Mouse (Mus musculus): ENCODE measurements around the gene Zfp109. TPM values are rescaled to one million over a fixed set of nuclear protein-coding genes. Genes with fewer than 3 reads are reported as not detected.
"Not testable (repeated sequence)": the region's sequence is repeated elsewhere in the genome, so short reads cannot be mapped to it uniquely, and the experiment has no call there.

Gene Zfp109
- total RNA-seq (2015; ENCODE audit: low replicate concordance) (not detected in 2 replicates), total RNA-seq (2017; ENCODE audit: low replicate concordance) (2.1 TPM in 1 of 2 replicates, not detected in the other)

DNA sequence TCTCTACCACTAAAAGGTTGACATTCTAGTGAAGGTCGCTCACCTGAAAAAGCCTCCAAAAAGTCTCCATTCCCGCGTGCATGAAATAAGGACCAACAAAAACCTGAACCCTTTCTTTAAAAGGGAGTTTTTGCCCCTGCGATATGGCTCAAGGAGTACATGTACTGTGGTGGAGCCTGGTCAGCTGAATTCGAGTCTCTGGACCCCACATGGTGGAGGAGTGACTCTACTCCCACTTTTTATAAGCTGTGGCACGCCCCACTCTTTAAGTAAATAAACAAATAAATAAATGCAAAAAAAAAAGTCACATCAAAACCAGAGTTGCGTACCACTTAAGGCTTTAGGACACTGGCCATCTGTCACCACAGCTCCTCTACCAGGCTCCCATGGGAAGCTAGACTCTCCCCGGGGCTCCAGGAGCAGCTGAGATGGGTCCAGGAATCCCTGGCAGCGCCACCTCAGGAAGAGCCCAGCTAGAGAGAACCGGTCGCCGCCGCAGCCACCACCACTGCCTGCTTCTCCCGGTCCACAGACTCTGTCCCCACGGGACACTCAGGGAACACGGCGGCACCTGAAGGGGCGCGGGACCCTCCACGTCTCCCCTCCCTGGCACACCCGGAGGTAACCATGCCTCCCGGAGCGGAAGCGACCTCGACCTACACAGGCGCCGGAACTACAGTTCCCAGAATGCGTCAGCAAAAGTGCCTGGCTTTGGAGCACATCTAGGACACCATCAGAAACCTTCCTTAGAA lies at the start of gene Zfp109:
Zfp109 (minus strand) TSS at position 521 of the 752 bp plus-strand sequence.
- no peak for ATAC-seq (replicated peaks; ENCODE audit: low FRiP score, poor library complexity, severe bottlenecking)

DNA sequence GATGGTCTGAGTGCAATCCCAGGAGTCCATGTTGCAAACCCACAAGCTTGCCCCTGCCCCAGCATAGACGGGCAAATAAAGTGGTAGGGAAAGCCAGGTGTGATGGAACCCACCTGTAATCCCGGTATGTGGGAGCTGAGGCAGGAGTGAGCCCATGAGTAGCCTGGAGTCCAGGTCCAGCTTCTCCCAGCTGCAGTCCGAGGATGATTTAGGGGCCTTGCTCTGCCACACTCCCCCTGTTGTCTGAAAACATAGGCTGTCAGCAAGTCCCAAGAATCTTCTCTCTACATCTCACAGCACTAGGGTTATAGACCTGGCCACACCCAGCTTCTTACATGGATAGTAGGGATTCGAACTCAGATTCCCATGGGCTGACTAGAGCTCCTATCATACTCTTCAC lies 49.6 kb upstream of the Zfp109 start:
- no peak for ATAC-seq (replicated peaks; ENCODE audit: low FRiP score, poor library complexity, severe bottlenecking)

- ATAC-seq (replicated peaks; ENCODE audit: low FRiP score, poor library complexity, severe bottlenecking): no peak; the same call in 1 of the 2 replicates
Measured at GRCm38 (mm10) chr7:24286090-24286489, 48.7 kb upstream of the Zfp109 start.

DNA sequence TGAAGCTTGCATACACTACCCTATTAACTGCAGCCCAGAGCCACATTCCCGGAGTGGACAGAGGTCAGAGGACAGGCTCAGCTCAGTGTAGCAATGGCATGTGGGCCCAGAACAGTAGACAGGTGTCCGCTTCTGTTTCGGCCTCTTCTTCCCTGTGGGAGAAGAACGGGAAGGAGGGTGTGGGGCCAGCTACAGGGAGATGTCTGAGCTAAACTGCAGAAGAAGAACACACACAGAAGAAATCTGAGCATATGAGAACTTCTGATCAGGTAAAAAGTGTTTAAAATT lies 43.4 kb upstream of the Zfp109 start:
- ATAC-seq (replicated peaks; ENCODE audit: low FRiP score, poor library complexity, severe bottlenecking): no peak

GRCm38 (mm10) chr7:24280031-24280857 lies 42.9 kb upstream of the Zfp109 start:
- ATAC-seq (replicated peaks; ENCODE audit: low FRiP score, poor library complexity, severe bottlenecking): no peak

DNA sequence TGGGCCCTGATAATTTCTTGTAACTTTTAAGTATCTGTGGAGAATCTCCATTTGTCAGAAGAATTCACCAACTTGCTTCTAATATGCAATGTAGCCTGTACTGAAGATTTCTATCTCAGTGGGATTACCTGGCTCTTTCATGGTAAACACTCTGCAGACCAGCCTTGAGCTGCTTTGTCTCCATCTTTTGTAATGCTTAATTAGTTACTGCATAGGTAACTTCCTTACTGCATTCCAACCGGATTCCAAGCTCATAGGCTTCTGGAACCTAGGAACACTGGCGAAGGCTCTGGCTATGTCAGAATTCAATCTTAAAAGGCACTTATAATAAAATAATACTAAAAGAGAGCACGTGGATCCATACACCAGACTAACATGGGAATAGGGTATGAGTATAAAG lies 41.4 kb upstream of the Zfp109 start:
- ATAC-seq (replicated peaks; ENCODE audit: low FRiP score, poor library complexity, severe bottlenecking): not testable (repeated sequence)

- ATAC-seq (replicated peaks; ENCODE audit: low FRiP score, poor library complexity, severe bottlenecking): no peak
Measured at GRCm38 (mm10) chr7:24274456-24274855, 37.1 kb upstream of the Zfp109 start.

DNA sequence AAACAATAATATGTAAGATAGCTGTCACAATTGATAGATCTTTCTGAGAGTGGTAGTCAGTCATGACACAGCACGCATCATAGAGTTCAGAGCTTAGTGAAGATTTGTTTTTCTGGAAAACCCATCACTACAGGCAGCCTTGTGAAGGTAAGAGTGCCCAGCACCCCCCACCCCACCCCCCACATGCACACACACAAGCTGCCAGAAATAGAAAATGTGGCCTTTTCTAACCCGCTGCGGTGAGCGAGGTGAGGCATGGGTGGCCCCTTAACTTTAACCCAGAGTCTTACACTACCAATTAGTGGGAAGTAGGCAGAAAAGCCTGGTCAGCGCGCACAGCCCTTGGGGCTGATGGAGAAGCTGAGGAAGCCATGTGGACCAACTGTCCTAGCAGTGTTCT lies 33.8 kb upstream of the Zfp109 start:
- no peak for ATAC-seq (replicated peaks; ENCODE audit: low FRiP score, poor library complexity, severe bottlenecking)

DNA sequence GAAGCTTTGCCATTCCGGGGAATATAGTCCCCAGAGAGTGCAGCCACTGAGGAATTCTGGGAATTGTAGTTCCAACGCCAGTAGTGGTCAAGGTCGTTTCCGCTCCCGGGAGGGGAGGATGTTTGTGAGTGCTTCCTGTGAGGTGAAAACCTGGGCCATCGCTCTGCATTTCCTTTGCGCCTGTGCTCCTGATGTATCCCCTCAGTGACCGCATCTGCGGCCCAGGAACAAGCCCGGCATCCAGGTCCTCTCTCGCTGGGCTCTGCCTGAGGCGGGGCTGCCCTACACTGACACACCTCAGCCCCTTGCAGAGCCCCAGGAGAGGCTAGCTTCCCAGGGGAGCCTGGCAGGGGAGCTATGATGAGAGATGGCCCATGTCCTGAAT lies 32.9 kb upstream of the Zfp109 start, which contains the start of gene Zfp93:
Zfp93 (plus strand) TSS at position 133 of the 385 bp plus-strand sequence.
- no peak for ATAC-seq (replicated peaks; ENCODE audit: low FRiP score, poor library complexity, severe bottlenecking)

DNA sequence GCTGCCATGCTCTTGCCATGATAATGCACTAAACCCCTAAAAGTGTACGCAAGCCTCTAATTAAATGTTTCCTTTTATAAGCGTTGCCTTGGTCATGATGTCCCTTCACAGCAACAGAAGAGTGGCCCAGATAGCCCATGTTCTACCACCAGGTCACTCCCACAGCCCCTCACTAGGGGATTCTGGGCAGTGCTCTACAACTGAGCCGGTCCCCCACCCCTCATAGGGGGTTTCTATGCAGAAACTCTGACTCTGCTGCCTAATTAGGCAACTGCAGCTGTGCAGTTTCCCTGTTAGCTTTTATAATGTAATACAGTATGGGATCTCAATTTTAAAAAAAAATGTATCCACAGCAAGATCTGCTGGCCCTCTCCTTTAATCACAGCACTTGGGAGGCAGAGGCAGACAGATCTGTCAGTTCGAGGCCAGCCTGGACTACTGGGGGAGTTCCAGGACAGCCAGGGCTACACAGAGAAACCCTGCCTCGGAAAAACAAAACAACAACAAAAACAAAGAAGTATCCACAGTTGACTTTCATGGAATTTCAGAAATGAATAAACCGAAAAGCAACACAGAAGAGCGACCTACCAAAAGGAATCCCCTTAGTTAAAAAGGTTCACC lies 32.4 kb upstream of the Zfp109 start:
- ATAC-seq (replicated peaks; ENCODE audit: low FRiP score, poor library complexity, severe bottlenecking): no peak

- no peak for ATAC-seq (replicated peaks; ENCODE audit: low FRiP score, poor library complexity, severe bottlenecking)
Measured at GRCm38 (mm10) chr7:24269256-24269655, 31.9 kb upstream of the Zfp109 start.

GRCm38 (mm10) chr7:24268176-24269155 lies 31.1 kb upstream of the Zfp109 start:
- no peak for ATAC-seq (replicated peaks; ENCODE audit: low FRiP score, poor library complexity, severe bottlenecking)

GRCm38 (mm10) chr7:24260000-24260312 lies 22.6 kb upstream of the Zfp109 start:
- no peak for ATAC-seq (replicated peaks; ENCODE audit: low FRiP score, poor library complexity, severe bottlenecking)

GRCm38 (mm10) chr7:24259306-24259999 lies 22.1 kb upstream of the Zfp109 start:
- ATAC-seq (replicated peaks; ENCODE audit: low FRiP score, poor library complexity, severe bottlenecking): no peak

DNA sequence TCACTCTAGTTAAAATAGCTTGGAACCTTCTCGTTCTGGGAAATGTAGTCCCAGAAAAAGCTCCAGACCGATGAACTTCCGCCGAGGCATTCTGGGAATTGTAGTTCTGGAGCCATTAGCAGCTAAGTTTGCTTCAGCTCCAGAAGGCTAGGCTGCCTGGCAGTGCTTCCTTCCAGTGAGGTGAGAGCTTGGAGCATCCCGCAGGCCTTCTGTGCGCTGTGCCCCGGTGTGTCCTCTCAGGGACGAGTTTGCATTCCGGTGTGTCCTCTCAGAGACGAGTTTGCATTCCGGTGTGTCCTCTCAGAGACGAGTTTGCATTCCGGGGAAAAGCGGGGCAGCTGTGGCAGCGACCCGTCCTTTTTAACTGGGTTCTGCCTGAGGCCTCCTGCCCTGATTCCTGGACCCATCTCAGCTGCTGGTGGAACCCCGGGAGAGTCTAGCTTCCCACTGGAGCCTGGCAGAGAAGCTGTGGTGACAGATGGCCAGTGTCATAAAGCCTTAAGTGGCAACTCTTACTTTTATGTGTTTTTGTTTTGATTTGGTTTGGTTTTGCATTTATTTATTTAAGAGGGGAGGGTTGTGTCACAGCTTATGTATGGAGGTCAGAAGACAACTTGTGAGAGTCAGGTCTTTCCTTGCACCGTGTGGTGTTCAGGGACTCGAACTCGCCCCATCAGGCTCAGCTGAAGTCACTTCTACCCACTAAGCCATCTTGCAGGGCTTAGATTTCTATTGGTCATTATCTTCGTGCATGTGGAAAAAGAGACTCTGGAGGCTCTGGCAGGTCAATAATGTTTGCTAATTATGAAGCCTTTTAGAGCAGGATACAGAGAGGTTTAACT lies 17.5 kb upstream of the Zfp109 start, which contains the start of gene Zfp108:
Zfp108 (plus strand) TSS at position 162 of the 842 bp plus-strand sequence.
- no peak for ATAC-seq (replicated peaks; ENCODE audit: low FRiP score, poor library complexity, severe bottlenecking)

GRCm38 (mm10) chr7:24253779-24254615 lies 16.6 kb upstream of the Zfp109 start:
- ATAC-seq (replicated peaks; ENCODE audit: low FRiP score, poor library complexity, severe bottlenecking): no peak

GRCm38 (mm10) chr7:24211343-24211742 lies 26.0 kb downstream of the Zfp109 start, which contains the start of gene Zfp111:
Zfp111 (minus strand) TSS chr7:24211443.
- ATAC-seq (replicated peaks; ENCODE audit: low FRiP score, poor library complexity, severe bottlenecking): no peak

Measured in erythroblast, adult 5-6 weeks (primary cell).